Mouse (Mus musculus): ENCODE data around the gene Bcorl1.

DNA sequence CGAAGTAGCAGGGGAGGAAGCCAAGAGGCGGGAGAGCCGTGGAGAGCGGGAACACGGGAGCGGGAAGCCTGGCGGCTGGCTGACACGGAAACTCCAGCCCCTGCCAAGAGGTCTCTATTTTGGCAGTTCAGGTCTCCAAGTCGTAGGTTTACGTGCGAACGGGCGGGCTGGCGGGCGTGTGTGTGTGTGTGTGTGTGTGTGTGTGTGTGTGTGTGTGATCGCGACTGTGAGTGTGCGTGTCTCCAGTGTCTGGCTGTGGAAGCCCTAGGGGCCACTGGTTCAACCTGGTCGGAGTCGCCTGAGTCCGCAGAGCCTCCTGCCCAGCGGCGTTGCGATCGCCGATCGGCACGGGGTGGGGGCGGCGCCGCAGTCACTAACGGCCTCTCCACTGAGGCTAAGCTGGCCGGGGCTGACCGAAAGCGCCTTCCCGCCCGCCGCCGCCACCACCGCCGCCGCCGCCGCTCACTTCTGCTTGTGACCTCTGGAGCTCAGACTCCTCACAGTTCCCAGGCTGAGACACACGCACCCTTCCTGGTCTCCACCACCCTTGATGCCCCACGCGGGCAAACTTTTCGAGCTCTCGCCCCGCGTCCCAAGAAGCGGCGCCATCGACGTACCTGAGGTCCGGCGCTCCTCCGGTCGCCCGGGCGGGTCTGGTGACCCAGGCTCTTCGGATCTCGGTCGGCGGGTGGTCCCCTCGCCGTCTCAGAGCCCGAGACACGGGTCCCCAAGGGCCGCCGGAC is 111.9 kb downstream of the Bcorl1 start:
- no peak for TF ChIP-seq POLR2A (IDR thresholded peaks at IDR 0.05; ENCODE audit: low read depth, low read length)
- no peak for TF ChIP-seq CTCF (conservative IDR thresholded peaks at IDR 0.05; ENCODE audit: insufficient read depth, insufficient read length, low read depth, low read length)
